Mouse (Mus musculus) ovary, postnatal 36 days (tissue): ENCODE results near the gene Gna15.

Experiments
- DNase-seq: peaks from one replicate; pipeline ENCODE4 v3.0.0; 2022; ENCODE audit warnings: low spot score, mixed read lengths

The Gna15 gene

GRCm38 (mm10) chr10:81495151-81495550 is 28.9 kb downstream of the Gna15 start:
- DNase-seq = no peak

GRCm38 (mm10) chr10:81494260-81495041 is 29.6 kb downstream of the Gna15 start:
- DNase-seq = no peak

GRCm38 (mm10) chr10:81493601-81494220 is 30.3 kb downstream of the Gna15 start:
- no peak for DNase-seq

GRCm38 (mm10) chr10:81492606-81493240 is 31.3 kb downstream of the Gna15 start:
- no peak for DNase-seq

- no peak for DNase-seq
Observed at GRCm38 (mm10) chr10:81491018-81491417, 33.0 kb downstream of the Gna15 start.

GRCm38 (mm10) chr10:81489941-81490340 is 34.1 kb downstream of the Gna15 start:
- DNase-seq = no peak

- no peak for DNase-seq
Observed at GRCm38 (mm10) chr10:81488081-81488480, 35.9 kb downstream of the Gna15 start.

GRCm38 (mm10) chr10:81486496-81486895 is 37.5 kb downstream of the Gna15 start:
- no peak for DNase-seq

- DNase-seq = no peak
Observed at GRCm38 (mm10) chr10:81485479-81486018, 38.5 kb downstream of the Gna15 start.

GRCm38 (mm10) chr10:81485060-81485449 is 39.0 kb downstream of the Gna15 start:
- no peak for DNase-seq

GRCm38 (mm10) chr10:81484441-81485059 is 39.5 kb downstream of the Gna15 start:
- DNase-seq = no peak

GRCm38 (mm10) chr10:81483983-81484382 is 40.0 kb downstream of the Gna15 start:
- DNase-seq = no peak

- DNase-seq = peak; percentile 54
Observed at GRCm38 (mm10) chr10:81482533-81482889, 41.5 kb downstream of the Gna15 start, which contains the start of gene Celf5. TSS of gene Celf5 (minus strand) at chr10:81482709.

- no peak for DNase-seq
Observed at GRCm38 (mm10) chr10:81481605-81482532, 42.2 kb downstream of the Gna15 start.

- no peak for DNase-seq
Observed at GRCm38 (mm10) chr10:81474461-81474860, 49.6 kb downstream of the Gna15 start.

GRCm38 (mm10) chr10:81473003-81473451 is 51.0 kb downstream of the Gna15 start:
- no peak for DNase-seq

GRCm38 (mm10) chr10:81472403-81473002 is 51.5 kb downstream of the Gna15 start:
- DNase-seq = no peak

GRCm38 (mm10) chr10:81470454-81470853 is 53.6 kb downstream of the Gna15 start:
- DNase-seq = no peak

GRCm38 (mm10) chr10:81469253-81469652 is 54.8 kb downstream of the Gna15 start:
- no peak for DNase-seq

GRCm38 (mm10) chr10:81467670-81468235 is 56.3 kb downstream of the Gna15 start:
- DNase-seq = peak; percentile 1
